Mouse (Mus musculus): ENCODE results near the gene Dkk3. TPM values are rescaled to one million over a fixed set of nuclear protein-coding genes. Genes with fewer than 3 reads are reported as not detected.

The Dkk3 gene
- polyA plus RNA-seq, 1 experiment from 2014 or later, result 32.0 TPM

GRCm38 (mm10) chr7:112074868-112075267 is 84.0 kb downstream of the Dkk3 start:
- Histone ChIP-seq H3K36me3 (replicated peaks; ENCODE audit: control insufficient read depth, insufficient read depth) (peaks cover 61% of the 10 kb centered on the region), H3K27ac (no peak overlapping the region), H3K9me3 (ENCODE audit: control insufficient read depth, low read length) (no peaks in the 10 kb centered on the region), H3K4me2 (replicated peaks) (no peak overlapping the region), H3K4me1 (replicated peaks; ENCODE audit: control insufficient read depth, insufficient read depth, low read length) (no peaks in the 10 kb centered on the region), H3K27me3 (ENCODE audit: control insufficient read depth, insufficient read depth, low read length) (no peaks in the 10 kb centered on the region), H3K4me3 (replicated peaks; ENCODE audit: low read length) (no peak overlapping the region), H3K9ac (no peak overlapping the region)
- no peak for DNase-seq (ENCODE audit: low spot score)
- WGBS, result 90% methylated on average over 5 of the region's 5 CpGs
- no peak for ATAC-seq (ENCODE audit: low FRiP score)

Other genes starting within 250 kb of the Dkk3 start
- gene Usp47, start 135.6 kb downstream of the Dkk3 start, polyA plus RNA-seq (2014; fragmentation: Nextera tagmentation; extraction: Ambion mirVana), result 94.8 and 97.2 TPM in 2 replicates
- gene Mical2, start 66.8 kb upstream of the Dkk3 start, polyA plus RNA-seq (2014; fragmentation: Nextera tagmentation; extraction: Ambion mirVana), result 3.8 and 4.0 TPM in 2 replicates